Mouse (Mus musculus): Measurements from ENCODE around the gene Mark2. TPM values are rescaled to one million over a fixed set of nuclear protein-coding genes. Genes with fewer than 3 reads are reported as not detected.

The Mark2 gene
- polyA plus RNA-seq, 1 experiment from 2014 or later, result 40.8 TPM

GRCm38 (mm10) chr19:7275131-7275789 is 66.4 kb downstream of the Mark2 start:
- Histone ChIP-seq H3K4me1 (replicated peaks) (peaks cover 44% of the 10 kb centered on the region), H3K36me3 (peaks cover 89% of the 10 kb centered on the region), H3K4me3 (no peak overlapping the region), H3K4me2 (no peak overlapping the region), H3K9me3 (replicated peaks) (no peaks in the 10 kb centered on the region), H3K27me3 (replicated peaks) (no peaks in the 10 kb centered on the region), H3K9ac (no peak overlapping the region), H3K27ac (ENCODE audit: poor library complexity, severe bottlenecking) (peak overlapping the region; percentile 37; the same call in 1 of the 2 replicates)
- WGBS, result 30% methylated on average over 7 of the region's 7 CpGs
- no peak for ATAC-seq (ENCODE audit: insufficient number of reproducible peaks, low FRiP score)

DNA sequence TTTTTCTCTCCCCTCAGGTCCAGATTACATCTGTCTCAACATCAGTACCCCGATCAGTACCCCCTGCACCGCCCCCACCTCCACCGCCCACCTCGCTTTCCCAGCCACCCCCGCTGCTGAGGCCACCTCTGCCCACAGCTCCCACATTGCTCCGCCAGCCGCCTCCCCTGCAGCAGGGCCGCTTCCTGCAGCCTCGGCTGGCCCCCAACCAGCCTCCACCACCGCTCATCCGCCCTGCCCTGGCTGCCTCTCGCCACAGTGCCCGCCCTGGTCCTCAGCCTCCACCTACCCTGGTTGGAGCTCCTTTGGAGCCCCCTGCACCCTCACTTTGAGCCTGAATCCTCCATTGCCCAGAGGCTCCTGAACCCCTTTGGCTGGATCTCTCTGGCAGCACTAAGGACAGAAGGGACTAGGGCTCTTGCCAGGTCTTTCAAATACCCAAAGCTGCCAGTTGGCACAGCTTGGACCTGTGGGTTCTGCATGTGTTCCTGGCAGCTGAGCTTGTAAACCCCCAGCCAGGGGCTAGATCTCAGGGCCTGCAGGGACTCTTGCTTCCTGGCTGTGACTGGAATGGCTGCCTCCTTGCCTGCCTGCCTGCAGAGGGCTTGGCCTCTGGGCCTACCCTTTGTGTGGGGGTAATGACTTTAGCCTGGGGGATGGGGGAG is 67.2 kb downstream of the Mark2 start:
- Histone ChIP-seq H3K4me3 (no peak overlapping the region), H3K36me3 (peaks cover 84% of the 10 kb centered on the region), H3K9ac (peak overlapping the region; percentile 33; the same call in 1 of the 2 replicates), H3K27me3 (replicated peaks) (no peaks in the 10 kb centered on the region), H3K4me1 (replicated peaks) (peaks cover 49% of the 10 kb centered on the region), H3K4me2 (no peak overlapping the region), H3K9me3 (replicated peaks) (no peaks in the 10 kb centered on the region), H3K27ac (ENCODE audit: poor library complexity, severe bottlenecking) (peak overlapping the region; percentile 22; the same call in 1 of the 2 replicates)
- ATAC-seq (ENCODE audit: insufficient number of reproducible peaks, low FRiP score), result no peak
- WGBS, result 88% methylated on average over 12 of the region's 13 CpGs

DNA sequence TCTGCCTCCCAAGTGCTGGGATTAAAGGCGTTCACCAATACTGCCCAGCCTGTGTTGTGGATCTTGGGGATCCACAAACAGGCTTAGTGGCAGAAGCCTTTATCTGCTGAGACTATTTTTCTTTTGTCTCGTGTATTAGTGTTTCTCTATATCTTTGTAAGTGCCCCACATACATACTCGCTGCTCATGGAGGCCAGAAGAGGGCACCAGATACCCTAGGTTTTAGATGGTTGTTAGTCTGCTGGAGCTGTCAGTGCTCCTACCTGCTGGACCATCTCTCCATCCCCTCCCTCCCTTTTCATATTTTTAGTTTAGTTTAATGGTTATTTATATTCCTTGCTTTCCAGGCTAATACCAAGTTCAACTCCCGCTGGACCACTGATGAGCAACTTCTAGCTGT is 68.2 kb downstream of the Mark2 start:
- H3K9me3 ChIP-seq (replicated peaks), result no peaks in the 10 kb centered on the region
- peaks cover 44% of the 10 kb centered on the region for H3K4me1 ChIP-seq (replicated peaks)
- ATAC-seq (ENCODE audit: insufficient number of reproducible peaks, low FRiP score), result no peak
- peaks cover 76% of the 10 kb centered on the region for H3K36me3 ChIP-seq
- H3K9ac ChIP-seq, result no peak overlapping the region
- no peaks in the 10 kb centered on the region for H3K27me3 ChIP-seq (replicated peaks)
- 87% methylated on average over 4 of the region's 4 CpGs for WGBS
- no peak overlapping the region for H3K27ac ChIP-seq (ENCODE audit: poor library complexity, severe bottlenecking)
- H3K4me2 ChIP-seq, result no peak overlapping the region
- no peak overlapping the region for H3K4me3 ChIP-seq

DNA sequence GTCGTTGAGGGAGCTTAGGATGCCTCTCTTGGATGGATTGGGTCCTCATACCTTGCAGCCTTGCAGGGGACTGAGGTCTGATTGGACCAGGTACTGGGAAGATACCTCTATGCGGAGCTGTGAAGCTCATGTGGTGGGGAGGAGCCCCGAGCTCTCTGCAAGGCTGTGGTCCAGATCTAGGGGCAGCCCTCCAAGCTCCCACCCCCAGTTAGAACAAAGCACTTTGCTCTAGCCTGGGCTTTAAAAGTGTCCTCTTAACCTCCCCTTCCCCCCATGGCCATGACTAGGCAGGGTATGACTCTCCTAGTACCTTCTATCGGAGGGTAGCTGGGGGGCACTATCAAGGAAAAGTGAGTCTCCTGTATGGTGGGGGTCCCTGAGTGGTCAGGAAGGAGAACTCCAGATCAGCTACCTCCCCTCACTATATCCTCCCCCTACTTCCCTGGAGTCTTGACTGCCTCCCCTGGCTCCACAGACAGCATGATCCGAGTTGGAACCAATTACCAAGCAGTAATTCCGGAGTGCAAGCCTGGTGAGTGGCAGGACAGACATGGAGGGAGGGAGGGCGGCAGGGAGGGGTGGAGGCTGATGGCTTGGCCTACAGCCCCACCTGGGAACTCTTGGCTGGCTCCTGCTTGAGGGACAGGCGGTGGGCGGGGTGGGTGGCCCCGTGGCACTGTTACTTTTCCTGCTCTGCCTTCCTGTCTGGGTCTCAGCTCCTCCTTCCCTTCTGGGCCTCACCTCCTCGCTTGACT is 72.2 kb downstream of the Mark2 start:
- Histone ChIP-seq H3K4me1 (replicated peaks) (peaks cover 55% of the 10 kb centered on the region), H3K9me3 (replicated peaks) (no peaks in the 10 kb centered on the region), H3K4me3 (peak overlapping the region; percentile 85), H3K27me3 (replicated peaks) (no peaks in the 10 kb centered on the region), H3K4me2 (peak overlapping the region; percentile 95), H3K9ac (peak overlapping the region; percentile 93), H3K36me3 (peaks cover 42% of the 10 kb centered on the region), H3K27ac (ENCODE audit: poor library complexity, severe bottlenecking) (peak overlapping the region; percentile 41; the same call in 1 of the 2 replicates)
- ATAC-seq (ENCODE audit: insufficient number of reproducible peaks, low FRiP score), result no peak
- 11% methylated on average over 11 of the region's 11 CpGs for WGBS

- Histone ChIP-seq H3K36me3 (peaks cover 35% of the 10 kb centered on the region), H3K4me2 (peak overlapping the region; percentile 95), H3K9ac (peak overlapping the region; percentile 93), H3K4me3 (peak overlapping the region; percentile 85), H3K27me3 (replicated peaks) (no peaks in the 10 kb centered on the region), H3K27ac (ENCODE audit: poor library complexity, severe bottlenecking) (peak overlapping the region; percentile 94), H3K9me3 (replicated peaks) (no peaks in the 10 kb centered on the region), H3K4me1 (replicated peaks) (peaks cover 54% of the 10 kb centered on the region)
- peak; percentile 26; the same call in 1 of the 2 replicates for ATAC-seq (ENCODE audit: insufficient number of reproducible peaks, low FRiP score)
- WGBS, result under 1% methylated on average over 30 of the region's 30 CpGs
Observed at GRCm38 (mm10) chr19:7268722-7269090, 73.0 kb downstream of the Mark2 start.

- peak overlapping the region; percentile 93 for H3K9ac ChIP-seq
- WGBS, result under 1% methylated on average over 82 of the region's 97 CpGs
- H3K4me1 ChIP-seq (replicated peaks), result peaks cover 54% of the 10 kb centered on the region
- H3K27me3 ChIP-seq (replicated peaks), result no peaks in the 10 kb centered on the region
- H3K27ac ChIP-seq (ENCODE audit: poor library complexity, severe bottlenecking), result peak overlapping the region; percentile 94
- peak; percentile 60 for ATAC-seq (ENCODE audit: insufficient number of reproducible peaks, low FRiP score)
- H3K4me2 ChIP-seq, result peak overlapping the region; percentile 95
- peak overlapping the region; percentile 85 for H3K4me3 ChIP-seq
- no peaks in the 10 kb centered on the region for H3K9me3 ChIP-seq (replicated peaks)
- H3K36me3 ChIP-seq, result peaks cover 28% of the 10 kb centered on the region
Observed at GRCm38 (mm10) chr19:7267781-7268721, 73.6 kb downstream of the Mark2 start.

DNA sequence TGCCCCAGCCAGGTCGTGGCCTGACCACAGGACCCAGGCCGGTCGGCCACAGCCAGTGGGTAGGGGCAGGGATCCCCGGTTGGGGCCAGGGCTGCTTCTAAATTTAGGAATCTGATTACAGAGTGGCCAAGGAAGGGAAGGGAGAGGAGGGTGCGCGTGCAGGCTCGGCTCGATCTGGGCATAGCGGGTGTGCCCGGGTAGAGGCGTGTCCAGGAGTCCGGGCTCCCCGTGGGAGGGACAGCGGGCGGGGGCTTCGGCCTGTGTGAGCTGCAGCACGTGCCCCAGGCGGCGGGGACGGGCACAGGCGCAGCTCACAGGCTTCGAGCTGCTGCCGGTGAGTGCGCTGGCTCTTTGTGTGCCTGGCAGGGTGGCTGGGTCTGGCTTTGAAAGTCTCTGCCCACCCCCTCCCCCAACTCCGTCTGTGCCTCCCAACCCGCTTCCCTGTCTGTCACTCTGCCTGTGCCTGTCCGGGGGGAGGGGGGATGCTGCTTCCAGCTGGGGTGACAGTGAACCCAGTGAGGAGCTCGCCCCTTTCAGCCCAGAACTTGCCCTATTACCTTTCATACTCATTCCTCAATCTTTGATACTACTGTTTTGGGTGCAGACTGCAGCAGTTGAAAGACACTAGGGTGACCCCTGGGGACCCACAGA is 74.4 kb downstream of the Mark2 start, which contains the start of gene Rcor2:
TSS of gene Rcor2 (plus strand) at position 235 of the 651 bp plus-strand sequence.
- ATAC-seq (ENCODE audit: insufficient number of reproducible peaks, low FRiP score), result peak; percentile 53
- peaks cover 3% of the 10 kb centered on the region; the same call in 1 of the 2 replicates for H3K9me3 ChIP-seq (replicated peaks)

DNA sequence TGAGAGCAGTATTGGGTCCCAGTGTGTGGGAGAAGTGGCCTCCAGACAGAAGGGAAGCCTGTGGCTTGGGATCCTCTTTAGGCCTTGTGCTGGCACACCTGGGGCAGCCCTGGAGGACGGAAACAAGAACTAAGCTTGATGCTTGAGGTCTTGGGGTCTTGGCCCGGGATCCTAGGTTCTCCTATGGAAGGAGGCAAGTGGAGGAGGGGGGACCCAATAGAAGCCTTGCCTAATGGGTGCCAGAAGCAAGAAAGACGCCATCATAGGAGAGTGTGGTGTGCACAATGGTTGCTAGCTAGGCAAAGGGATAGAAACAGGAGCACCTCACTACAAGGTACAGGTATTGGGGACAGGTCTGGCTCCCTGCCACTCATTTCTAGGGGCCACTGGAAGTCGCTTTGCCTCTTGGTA is 75.2 kb downstream of the Mark2 start:
- ATAC-seq (ENCODE audit: insufficient number of reproducible peaks, low FRiP score), result no peak
- H3K4me3 ChIP-seq, result no peak overlapping the region
- WGBS, result 46% methylated on average over 4 of the region's 4 CpGs
- H3K36me3 ChIP-seq, result peaks cover 12% of the 10 kb centered on the region
- peak overlapping the region; percentile 93; the same call in 1 of the 2 replicates for H3K9ac ChIP-seq
- no peak overlapping the region for H3K4me2 ChIP-seq
- H3K4me1 ChIP-seq (replicated peaks), result peaks cover 54% of the 10 kb centered on the region
- peaks cover 5% of the 10 kb centered on the region; the same call in 1 of the 2 replicates for H3K9me3 ChIP-seq (replicated peaks)
- peak overlapping the region; percentile 94 for H3K27ac ChIP-seq (ENCODE audit: poor library complexity, severe bottlenecking)
- no peaks in the 10 kb centered on the region for H3K27me3 ChIP-seq (replicated peaks)

More for the DNA sequence above, 74.4 kb downstream of the Mark2 start, which contains the start of gene Rcor2:
- H3K27me3 ChIP-seq (replicated peaks), result no peaks in the 10 kb centered on the region
- peak within 1 kb of the TSS; percentile 95 for H3K4me2 ChIP-seq
- H3K27ac ChIP-seq (ENCODE audit: poor library complexity, severe bottlenecking), result peak within 1 kb of the TSS; percentile 94
- peaks cover 20% of the 10 kb centered on the region for H3K36me3 ChIP-seq
- H3K9ac ChIP-seq, result peak within 1 kb of the TSS; percentile 93
- H3K4me3 ChIP-seq, result peak within 1 kb of the TSS; percentile 85
- H3K4me1 ChIP-seq (replicated peaks), result peaks cover 54% of the 10 kb centered on the region
- under 1% methylated on average over 18 of the region's 28 CpGs for whole genome bisulfite sequencing

DNA sequence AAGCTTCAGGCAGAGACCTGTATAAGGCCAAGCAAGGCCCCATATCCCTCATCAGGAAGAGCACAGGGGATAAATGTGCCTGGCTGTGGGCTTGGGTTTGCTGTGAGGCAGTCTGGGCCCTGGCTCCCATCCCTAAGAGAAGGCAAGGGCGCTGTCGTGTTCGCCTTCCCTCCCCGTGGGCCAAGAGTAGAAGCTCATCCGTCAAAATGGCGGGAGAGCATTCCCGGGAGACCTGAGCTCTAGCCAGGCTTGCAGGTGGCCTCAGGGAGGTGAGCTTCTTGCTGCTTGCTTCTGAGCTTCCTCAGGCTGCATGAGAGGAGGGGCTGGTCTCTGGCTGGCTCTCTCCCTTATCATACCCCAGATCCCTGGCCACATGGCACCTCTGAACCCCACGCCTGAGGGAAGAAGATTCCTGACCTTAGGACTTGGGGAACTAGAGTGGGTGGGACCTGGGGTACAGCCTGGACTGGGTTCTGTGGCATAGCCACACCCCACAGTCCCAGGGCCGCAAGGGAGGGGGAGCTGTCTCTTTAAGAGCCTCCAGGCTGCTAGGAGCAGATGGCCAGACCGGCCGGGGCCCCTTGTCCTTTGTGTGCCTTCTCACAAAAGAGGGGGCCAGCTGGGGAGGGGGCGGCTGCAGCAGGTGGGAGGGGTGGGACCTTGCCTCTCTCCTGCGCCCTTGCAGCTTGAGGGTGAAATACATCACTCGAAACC is 76.0 kb downstream of the Mark2 start:
- peaks cover 5% of the 10 kb centered on the region; the same call in 1 of the 2 replicates for H3K9me3 ChIP-seq (replicated peaks)
- H3K27ac ChIP-seq (ENCODE audit: poor library complexity, severe bottlenecking), result peak overlapping the region; percentile 94
- H3K36me3 ChIP-seq, result peaks cover 4% of the 10 kb centered on the region
- no peak for ATAC-seq (ENCODE audit: insufficient number of reproducible peaks, low FRiP score)
- H3K27me3 ChIP-seq (replicated peaks), result no peaks in the 10 kb centered on the region
- H3K4me2 ChIP-seq, result peak overlapping the region; percentile 33; the same call in 1 of the 2 replicates
- H3K4me1 ChIP-seq (replicated peaks), result peaks cover 54% of the 10 kb centered on the region
- no peak overlapping the region for H3K4me3 ChIP-seq
- peak overlapping the region; percentile 93; the same call in 1 of the 2 replicates for H3K9ac ChIP-seq
- 22% methylated on average over 14 of the region's 14 CpGs for WGBS

Measured in heart, embryonic 12.5 days (tissue).